Mouse (Mus musculus) heart, postnatal 0 days (tissue): ENCODE data around the gene Gramd2. TPM values are rescaled to one million over a fixed set of nuclear protein-coding genes. Genes with fewer than 3 reads are reported as not detected.

ENCODE experiments used
- ATAC-seq: fragments of 200-750 bp; cut with Nextera tagmentation; 2 replicates; pipeline ENCODE4 v1.8.0; 2017; ENCODE audit warnings: low read depth, moderate number of reproducible peaks, moderate library complexity; ENCODE audit not compliant: insufficient read depth
- DNase-seq: peaks from one replicate; pipeline ENCODE4 v3.0.0-alpha.2; 2016; ENCODE audit warnings: low spot score
- H3K27ac ChIP-seq: fragments of 300-500 bp; sonication (generic); 2 replicates; pipeline ENCODE4 v1.5.1; 2014; ENCODE audit warnings: low read depth, mild to moderate bottlenecking
- H3K27me3 ChIP-seq: fragments of 300-500 bp; sonication (generic); 2 replicates; pipeline ENCODE4 v1.6.1; 2014; ENCODE audit warnings: low read length, mixed read lengths; ENCODE audit not compliant: control insufficient read depth, insufficient read depth
- H3K36me3 ChIP-seq: fragments of 300-500 bp; sonication (generic); replicated peaks from 2 replicates; pipeline ENCODE4 v1.6.1; 2014; ENCODE audit warnings: low read length, mixed read lengths; ENCODE audit not compliant: control insufficient read depth, insufficient read depth
- H3K4me1 ChIP-seq: fragments of 300-500 bp; sonication (generic); 2 replicates; pipeline ENCODE4 v1.6.1; 2014; ENCODE audit warnings: antibody characterized with exemption; ENCODE audit not compliant: control insufficient read depth, insufficient read depth
- H3K4me2 ChIP-seq: fragments of 300-500 bp; sonication (generic); 2 replicates; pipeline ENCODE4 v1.6.1; 2014; ENCODE audit warnings: low read depth, mild to moderate bottlenecking, low read length, moderate library complexity
- H3K4me3 ChIP-seq: fragments of 300-500 bp; sonication (generic); 2 replicates; pipeline ENCODE4 v1.5.1; 2014; ENCODE audit warnings: low read depth, low read length
- H3K9ac ChIP-seq: fragments of 300-500 bp; sonication (generic); replicated peaks from 2 replicates; pipeline ENCODE4 v1.6.1; 2014; ENCODE audit warnings: low read depth, low read length, mixed read lengths
- H3K9me3 ChIP-seq: fragments of 300-500 bp; sonication (generic); replicated peaks from 2 replicates; pipeline ENCODE4 v1.6.1; 2016; ENCODE audit warnings: low read length; ENCODE audit not compliant: control insufficient read depth
- CTCF ChIP-seq: IDR thresholded peaks from 2 replicates; pipeline ENCODE4 v1.5.1; 2016; ENCODE audit warnings: antibody characterized with exemption, control low read depth, low read depth
- EP300 ChIP-seq: IDR thresholded peaks from 2 replicates; pipeline ENCODE4 v1.6.1; 2016; ENCODE audit warnings: antibody characterized with exemption, low read depth
- WGBS: fragments of 180-500 bp; shearing (Covaris S2); extraction: QIAGEN DNeasy Blood & Tissue Kit; methylation state at CpG from one replicate; pipeline ENCODE4 v1.1.7; 2014; 5-methylcytosine and 5-hydroxymethylcytosine counted together
- polyA plus RNA-seq: library from polyadenylated mRNA; unstranded; fragments of >200 nt; fragmentation: Nextera tagmentation; extraction: Ambion mirVana; gene quantifications from 2 replicates; pipeline ENCODE4 v1.2.1, GENCODE M21; 2015
- total RNA-seq: library from RNA; depleted of rRNA; stranded (reverse); fragments of >200 nt; gene quantifications from 2 replicates; pipeline ENCODE4 v1.2.3, GENCODE M21; 2014; ENCODE audit warnings: low replicate concordance

The Gramd2 gene
- total and polyA plus RNA-seq, 2 experiments from 2014 or later, result 0.16 TPM; not detected in 1

DNA sequence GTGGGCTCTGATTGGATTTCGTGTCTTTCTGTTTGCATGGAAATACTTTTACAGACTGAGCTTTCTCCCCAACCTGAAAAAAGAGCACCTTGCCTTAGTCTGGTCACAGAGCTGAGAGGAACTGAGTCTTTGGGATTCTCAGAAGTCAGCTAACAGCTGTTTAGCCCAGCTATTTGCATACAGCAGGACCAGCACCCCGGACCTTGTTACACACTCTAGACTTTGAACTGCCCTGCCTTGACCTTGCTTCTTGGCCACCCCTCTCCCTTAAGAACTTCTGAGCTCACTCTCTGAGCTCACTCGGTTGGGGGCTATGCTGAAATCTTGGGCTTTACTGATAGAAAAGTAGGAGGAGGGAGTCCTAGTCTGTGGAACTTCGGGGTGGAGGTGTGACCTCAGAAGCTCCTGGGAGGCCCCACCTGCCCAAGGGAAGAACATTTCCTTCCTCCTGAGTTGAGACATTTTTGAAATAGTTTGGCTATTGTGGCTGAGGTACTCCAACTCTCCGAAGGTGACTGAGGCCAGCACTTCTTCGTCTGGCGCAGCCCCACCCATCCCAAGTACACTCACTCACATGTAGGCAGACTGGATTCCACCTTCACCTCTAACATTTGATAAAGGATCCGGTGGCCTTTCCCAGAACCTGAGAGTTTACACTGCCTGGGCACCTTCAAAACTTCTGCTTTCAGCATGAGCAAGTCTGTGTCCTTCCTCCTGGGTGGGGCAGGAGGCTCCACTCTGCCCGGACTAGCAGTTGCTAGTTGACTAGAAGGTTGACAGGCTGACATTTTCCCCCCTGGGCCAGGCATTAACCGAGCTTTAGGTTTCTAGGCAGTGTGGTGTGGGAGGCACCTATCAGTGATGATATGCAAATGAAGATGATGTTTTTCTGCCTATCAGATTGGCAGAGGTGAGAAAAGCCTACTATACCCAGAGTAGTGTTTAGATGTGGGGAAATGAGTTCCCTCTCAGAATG lies 27.2 kb downstream of the Gramd2 start:
- H3K27me3 ChIP-seq, result no peaks in the 10 kb centered on the region
- H3K9ac ChIP-seq, result no peak overlapping the region
- DNase-seq, result no peak
- H3K4me2 ChIP-seq, result no peak overlapping the region
- no peak overlapping the region for H3K4me3 ChIP-seq
- TF ChIP-seq EP300 (no peak), CTCF (no peak)
- no peak for ATAC-seq
- no peaks in the 10 kb centered on the region for H3K4me1 ChIP-seq
- 50% methylated on average over 10 of the region's 10 CpGs for WGBS
- H3K27ac ChIP-seq, result no peak overlapping the region
- no peaks in the 10 kb centered on the region for H3K9me3 ChIP-seq
- no peaks in the 10 kb centered on the region for H3K36me3 ChIP-seq

DNA sequence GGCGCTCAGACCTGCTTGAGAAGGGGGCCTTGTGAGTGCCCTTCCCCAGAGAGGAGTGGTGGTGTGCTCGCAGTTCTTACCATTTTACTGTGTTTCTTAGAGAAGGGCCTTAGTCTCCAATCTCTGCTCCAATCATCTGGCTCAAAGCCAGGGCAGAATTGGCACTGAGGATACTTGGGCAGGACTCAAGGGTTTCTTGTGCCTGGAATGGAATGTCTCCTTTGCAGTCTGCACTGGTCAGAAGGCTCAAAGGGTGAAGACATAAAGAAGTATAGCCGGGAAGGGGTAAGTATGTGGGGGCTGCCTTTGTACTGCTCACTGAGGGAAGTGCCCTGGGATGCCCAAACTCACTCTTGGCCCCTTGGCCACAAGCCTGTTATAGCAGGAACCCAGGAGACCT lies 29.3 kb downstream of the Gramd2 start:
- WGBS, result 80% methylated on average over 3 of the region's 3 CpGs
- no peak overlapping the region for H3K9ac ChIP-seq
- no peak overlapping the region for H3K27ac ChIP-seq
- H3K36me3 ChIP-seq, result no peaks in the 10 kb centered on the region
- DNase-seq (no peak), ATAC-seq (no peak)
- no peak overlapping the region for H3K4me2 ChIP-seq
- no peak for TF ChIP-seq CTCF
- no peak for TF ChIP-seq EP300
- no peaks in the 10 kb centered on the region for H3K4me1 ChIP-seq
- H3K9me3 ChIP-seq, result no peaks in the 10 kb centered on the region
- H3K4me3 ChIP-seq, result no peak overlapping the region
- no peaks in the 10 kb centered on the region for H3K27me3 ChIP-seq

DNA sequence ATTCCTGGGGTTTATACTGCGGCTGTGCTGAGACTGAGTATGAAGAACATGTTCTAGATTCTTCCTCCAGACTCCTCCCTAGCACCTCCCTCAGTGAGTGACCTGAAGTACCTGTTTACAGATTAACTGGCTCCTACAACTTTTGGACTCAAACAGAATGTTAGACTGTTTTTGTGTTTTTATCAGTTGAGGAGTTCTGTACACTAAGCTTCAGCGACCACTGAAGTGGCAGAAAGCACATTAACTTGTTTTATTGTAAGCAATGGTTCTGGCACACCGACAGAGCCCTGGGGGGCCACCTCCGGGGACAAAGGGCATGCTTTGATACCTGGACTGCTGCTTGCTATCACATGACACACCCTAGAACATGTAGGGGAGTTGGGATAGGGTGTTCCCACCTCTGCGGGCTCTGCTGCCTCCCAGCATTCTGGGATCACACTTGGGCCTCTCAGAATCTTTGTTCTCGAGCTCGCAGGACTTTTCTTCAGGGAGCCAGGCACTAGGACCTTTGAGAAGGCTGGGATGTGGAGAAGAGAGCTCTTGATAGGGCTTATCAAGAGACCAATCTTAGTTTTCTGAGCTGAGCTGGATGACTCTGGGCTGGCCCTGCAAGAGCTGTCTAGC lies 36.4 kb downstream of the Gramd2 start:
- Histone ChIP-seq H3K36me3 (no peaks in the 10 kb centered on the region), H3K27me3 (no peaks in the 10 kb centered on the region), H3K9ac (no peak overlapping the region), H3K27ac (no peak overlapping the region), H3K4me1 (no peaks in the 10 kb centered on the region), H3K4me3 (no peak overlapping the region), H3K9me3 (peaks cover 4% of the 10 kb centered on the region; the same call in 1 of the 2 replicates), H3K4me2 (no peak overlapping the region)
- 63% methylated on average over 7 of the region's 7 CpGs for WGBS
- DNase-seq (no peak), ATAC-seq (no peak)
- TF ChIP-seq EP300 (no peak), CTCF (no peak)

DNA sequence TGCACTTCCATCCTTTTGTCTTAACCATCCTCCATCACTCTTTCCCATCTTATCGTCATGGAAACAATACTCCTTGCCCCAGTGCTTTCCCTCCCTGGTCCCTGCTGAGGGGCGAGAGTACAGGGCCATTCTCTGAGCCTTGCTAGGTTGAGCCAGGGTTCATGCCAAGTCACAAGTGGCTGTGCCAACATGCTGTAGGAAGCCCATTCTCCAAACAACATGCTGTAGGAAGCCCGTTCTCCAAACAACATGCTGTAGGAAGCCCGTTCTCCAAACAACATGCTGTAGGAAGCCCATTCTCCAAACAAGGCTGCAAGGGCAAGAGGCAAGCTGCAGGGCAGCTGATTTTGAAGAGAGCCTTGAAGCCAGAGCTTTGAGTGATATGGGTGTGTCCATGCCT lies 38.3 kb downstream of the Gramd2 start:
- ATAC-seq (no peak), DNase-seq (no peak)
- H3K4me1 ChIP-seq, result 0 out of 2 replicates have a peak, but pooled peaks cover under 1% of the 10 kb centered on the region
- H3K9ac ChIP-seq, result no peak overlapping the region
- WGBS, result 81% methylated on average over 4 of the region's 4 CpGs
- no peaks in the 10 kb centered on the region for H3K27me3 ChIP-seq
- no peak overlapping the region for H3K27ac ChIP-seq
- H3K36me3 ChIP-seq, result no peaks in the 10 kb centered on the region
- no peak overlapping the region for H3K4me3 ChIP-seq
- no peak for TF ChIP-seq EP300
- TF ChIP-seq CTCF, result no peak
- no peak overlapping the region for H3K4me2 ChIP-seq
- peaks cover 4% of the 10 kb centered on the region; the same call in 1 of the 2 replicates for H3K9me3 ChIP-seq

DNA sequence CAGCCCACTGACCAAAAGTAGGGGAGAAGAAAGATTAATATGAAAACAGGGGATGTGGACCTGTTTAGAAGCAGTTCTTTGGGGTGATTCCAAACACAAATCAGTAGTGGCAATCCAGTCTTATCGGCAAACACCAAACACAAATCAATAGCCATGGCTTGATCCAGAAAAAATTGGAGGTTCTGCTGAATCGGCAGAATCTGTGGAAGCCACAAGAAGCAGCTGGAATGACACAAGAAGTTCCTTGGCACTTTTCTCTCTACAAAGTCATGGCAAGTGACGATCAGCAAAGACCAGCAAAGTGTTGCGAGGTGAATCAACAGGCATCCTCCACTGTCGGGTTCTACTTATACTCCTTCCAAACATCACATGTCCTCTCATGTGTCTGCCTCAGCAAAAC lies 41.2 kb downstream of the Gramd2 start:
- H3K9me3 ChIP-seq, result peaks cover 4% of the 10 kb centered on the region; the same call in 1 of the 2 replicates
- H3K27ac ChIP-seq, result no peak overlapping the region
- ATAC-seq (no peak), DNase-seq (no peak)
- no peaks in the 10 kb centered on the region for H3K27me3 ChIP-seq
- H3K4me2 ChIP-seq, result no peak overlapping the region
- TF ChIP-seq CTCF, result no peak
- TF ChIP-seq EP300, result no peak
- H3K36me3 ChIP-seq, result no peaks in the 10 kb centered on the region
- no peak overlapping the region for H3K9ac ChIP-seq
- 66% methylated on average over 5 of the region's 5 CpGs for WGBS
- no peak overlapping the region for H3K4me3 ChIP-seq
- H3K4me1 ChIP-seq, result peaks cover 11% of the 10 kb centered on the region
